Mouse (Mus musculus) embryo, embryonic 10 days (tissue): Measurements from ENCODE around the gene Cacna2d2.

Source experiments
- DNase-seq: peaks from one replicate; pipeline ENCODE4 v3.0.0-alpha.2; 2015; ENCODE audit warnings: low spot score

Cacna2d2 gene

GRCm38 (mm10) chr9:107500708-107501286 is 101.4 kb downstream of the Cacna2d2 start:
- DNase-seq, result no peak

GRCm38 (mm10) chr9:107502131-107502846 is 102.9 kb downstream of the Cacna2d2 start:
- no peak for DNase-seq

- DNase-seq, result no peak
Measured at GRCm38 (mm10) chr9:107504662-107505537, 105.5 kb downstream of the Cacna2d2 start.

- DNase-seq, result no peak
Measured at GRCm38 (mm10) chr9:107508266-107508665, 108.9 kb downstream of the Cacna2d2 start.

- no peak for DNase-seq
Measured at GRCm38 (mm10) chr9:107510384-107511100, 111.1 kb downstream of the Cacna2d2 start.

GRCm38 (mm10) chr9:107511436-107511835 is 112.0 kb downstream of the Cacna2d2 start:
- no peak for DNase-seq

- no peak for DNase-seq
Measured at GRCm38 (mm10) chr9:107512326-107512725, 112.9 kb downstream of the Cacna2d2 start.

- peak; percentile 84 for DNase-seq
Measured at GRCm38 (mm10) chr9:107514303-107514955, 115.0 kb downstream of the Cacna2d2 start.

GRCm38 (mm10) chr9:107520331-107520730 is 120.9 kb downstream of the Cacna2d2 start:
- no peak for DNase-seq

- no peak for DNase-seq
Measured at GRCm38 (mm10) chr9:107521190-107521589, 121.8 kb downstream of the Cacna2d2 start.

GRCm38 (mm10) chr9:107521711-107522399 is 122.4 kb downstream of the Cacna2d2 start:
- peak; percentile 40 for DNase-seq

GRCm38 (mm10) chr9:107522400-107522711 is 122.9 kb downstream of the Cacna2d2 start:
- DNase-seq, result no peak

GRCm38 (mm10) chr9:107526198-107527026 is 127.0 kb downstream of the Cacna2d2 start:
- peak; percentile 87 for DNase-seq

- DNase-seq, result peak; percentile 98
Measured at GRCm38 (mm10) chr9:107533791-107534407, 134.5 kb downstream of the Cacna2d2 start, which contains the start of gene Tmem115. Gene Tmem115, plus strand, starts transcription at chr9:107533945.

GRCm38 (mm10) chr9:107534408-107535202 is 135.2 kb downstream of the Cacna2d2 start:
- no peak for DNase-seq

GRCm38 (mm10) chr9:107538231-107538630 is 138.8 kb downstream of the Cacna2d2 start:
- no peak for DNase-seq

- no peak for DNase-seq
Measured at GRCm38 (mm10) chr9:107538711-107539110, 139.3 kb downstream of the Cacna2d2 start.

GRCm38 (mm10) chr9:107539940-107540339 is 140.5 kb downstream of the Cacna2d2 start:
- DNase-seq, result no peak

- no peak for DNase-seq
Measured at GRCm38 (mm10) chr9:107540420-107540819, 141.0 kb downstream of the Cacna2d2 start.
